Mouse (Mus musculus) lung, postnatal 25 days (tissue): Measurements from ENCODE around the gene Gm28372.
A peak's percentile ranks its signal among the peaks of the same experiment; 100 is the strongest.
"Not testable (repeated sequence)": the region's sequence is repeated elsewhere in the genome, so short reads cannot be mapped to it uniquely, and the experiment has no call there.

Experiments
- DNase-seq: peaks from one replicate; pipeline ENCODE4 v3.0.0; 2022; ENCODE audit warnings: low spot score

Gene Gm28372

DNA sequence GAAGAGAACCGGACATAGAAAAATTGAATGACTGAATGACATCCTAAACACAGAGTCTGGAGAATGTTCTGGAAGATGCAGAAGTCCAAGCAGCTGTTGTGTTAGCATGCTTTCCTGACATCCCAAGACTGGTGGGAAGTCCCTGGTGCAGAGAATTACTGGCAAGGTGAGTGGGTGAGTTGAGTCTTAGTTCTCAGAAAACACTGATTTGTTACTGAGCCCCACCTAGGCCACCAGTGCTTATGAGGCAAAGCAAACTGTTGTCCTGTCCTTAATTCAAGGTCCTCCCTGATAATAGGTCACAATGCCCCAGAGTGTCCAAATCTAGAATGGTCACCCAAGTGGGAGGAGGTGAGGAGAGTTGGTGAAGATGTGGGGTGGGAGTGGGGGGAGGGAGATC lies at the start of gene Gm28372, which contains the start of gene 1700020A23Rik:
Gene Gm28372, plus strand, starts transcription at position 301 of the 400 bp plus-strand sequence.
Gene 1700020A23Rik, plus strand, starts transcription at position 321 of the 400 bp plus-strand sequence.
- no peak for DNase-seq

DNA sequence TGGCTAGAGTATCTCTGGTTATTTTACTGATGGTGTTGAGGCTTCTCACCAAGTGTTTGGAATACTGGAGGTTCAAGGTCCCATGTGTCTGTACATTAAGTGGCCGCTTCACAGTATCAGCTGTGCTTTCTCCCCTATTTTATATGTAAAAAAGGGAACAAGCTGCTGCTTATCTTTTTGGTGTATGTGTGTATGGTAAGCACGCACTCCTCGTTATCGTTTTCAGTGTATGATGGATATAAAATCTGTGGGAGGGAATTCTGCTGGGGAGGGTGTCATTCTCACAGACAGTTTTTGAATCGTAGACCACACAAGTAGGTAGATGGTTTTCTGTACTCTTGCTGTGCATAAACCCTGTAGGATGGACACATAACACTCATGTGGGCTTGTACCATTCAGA lies 47.5 kb upstream of the Gm28372 start:
- DNase-seq: no peak

- no peak for DNase-seq
These were observed 46.2 kb upstream of the Gm28372 start for GRCm38 (mm10) chr2:130358852-130359251.

DNA sequence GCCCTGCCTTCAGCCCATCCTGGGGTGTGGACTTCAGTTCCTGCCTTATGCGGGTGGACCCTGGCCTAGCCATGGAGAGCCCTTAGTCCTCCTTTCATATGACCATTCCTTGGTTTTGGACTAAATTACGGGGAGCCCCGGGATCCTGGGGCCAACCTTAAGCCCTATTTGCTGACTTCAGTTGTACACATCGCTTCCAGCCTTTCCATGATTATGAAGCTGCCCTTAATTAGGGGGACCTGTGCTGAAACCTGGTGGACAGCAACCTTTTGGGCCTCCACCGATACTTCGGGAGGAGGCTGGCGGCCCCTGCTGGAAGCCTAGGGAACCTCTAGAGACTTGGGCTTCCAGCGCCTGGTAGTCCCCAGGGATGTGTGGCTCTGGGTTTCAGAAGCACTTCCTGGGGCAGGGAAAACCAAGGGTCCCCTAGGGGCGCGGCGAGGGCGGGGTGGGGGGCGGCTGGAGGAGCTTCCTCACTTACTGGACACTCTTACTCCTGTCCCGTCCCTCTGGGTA lies 42.5 kb upstream of the Gm28372 start:
- no peak for DNase-seq

- no peak for DNase-seq
These were observed 39.6 kb upstream of the Gm28372 start for GRCm38 (mm10) chr2:130365211-130366094.

- peak; percentile 8 for DNase-seq
These were observed 37.7 kb upstream of the Gm28372 start for GRCm38 (mm10) chr2:130367386-130367785.

GRCm38 (mm10) chr2:130373026-130373425 lies 32.0 kb upstream of the Gm28372 start:
- not testable (repeated sequence) for DNase-seq

DNA sequence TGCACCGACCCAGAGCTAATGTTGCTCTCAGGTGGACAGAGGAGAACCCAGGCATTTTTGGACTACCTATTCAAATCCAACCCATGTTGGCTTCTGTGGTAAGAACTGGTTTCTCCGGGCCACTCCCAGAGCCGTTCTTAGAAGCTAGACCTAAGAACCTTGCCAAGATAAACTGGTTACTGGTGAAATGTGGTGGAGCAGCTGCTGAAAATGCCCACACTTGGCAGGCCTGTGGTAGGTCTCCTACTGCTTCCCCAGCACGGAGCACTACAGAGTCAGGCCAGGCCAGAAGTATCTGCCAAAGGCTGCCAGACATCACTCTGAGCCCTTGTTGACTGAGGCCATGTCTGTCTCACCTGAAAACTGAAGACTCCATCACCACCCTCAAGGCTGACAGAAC lies 30.1 kb upstream of the Gm28372 start:
- peak; percentile 17 for DNase-seq

- no peak for DNase-seq
These were observed 21.8 kb upstream of the Gm28372 start for GRCm38 (mm10) chr2:130383205-130383604.

- no peak for DNase-seq
These were observed 21.1 kb upstream of the Gm28372 start for GRCm38 (mm10) chr2:130383895-130384294.

DNA sequence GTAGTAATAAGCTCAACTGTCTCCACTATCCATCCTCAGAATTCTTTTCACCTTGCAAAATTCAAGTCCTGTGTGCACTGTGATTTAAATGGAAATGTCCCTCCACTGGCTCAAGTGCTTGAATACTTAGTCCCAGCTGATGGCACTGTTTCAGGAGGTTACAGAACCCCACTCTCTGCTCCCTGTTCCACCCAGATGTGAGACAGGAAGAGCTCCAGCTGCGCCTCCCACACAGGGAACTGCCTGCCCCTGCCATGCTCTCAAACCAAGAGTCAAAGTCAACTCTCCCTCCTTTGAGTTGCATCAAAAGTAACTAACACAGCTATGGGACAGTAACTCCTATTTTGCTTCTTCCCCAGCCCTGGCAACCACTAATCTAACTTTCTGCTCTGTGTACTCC lies 18.8 kb upstream of the Gm28372 start:
- DNase-seq: peak; percentile 14

GRCm38 (mm10) chr2:130388796-130389195 lies 16.2 kb upstream of the Gm28372 start:
- DNase-seq: no peak

GRCm38 (mm10) chr2:130390993-130391625 lies 13.9 kb upstream of the Gm28372 start:
- no peak for DNase-seq

- no peak for DNase-seq
These were observed 12.2 kb upstream of the Gm28372 start for GRCm38 (mm10) chr2:130392836-130393235.

DNA sequence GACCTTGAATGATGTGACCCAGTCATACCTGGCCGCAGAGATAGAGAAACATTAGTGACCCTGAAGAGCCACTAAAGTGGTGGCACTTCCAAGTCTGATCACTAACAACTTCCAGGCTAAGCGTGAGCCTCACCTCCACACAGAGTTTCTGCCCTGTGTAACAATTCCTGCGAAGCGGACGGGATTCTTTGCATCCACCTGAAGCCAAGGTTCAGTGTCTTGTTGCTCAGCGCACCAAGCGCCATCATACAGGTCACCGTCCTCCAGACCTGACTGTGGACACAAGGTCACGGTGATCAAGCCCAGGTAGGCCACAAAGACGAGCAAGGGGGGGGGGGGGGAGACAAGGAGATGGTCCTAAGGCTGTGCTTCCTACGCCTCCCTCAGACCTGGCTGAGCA lies 9.3 kb upstream of the Gm28372 start:
- DNase-seq: no peak

GRCm38 (mm10) chr2:130397186-130397985 lies 7.7 kb upstream of the Gm28372 start, which contains the start of gene Cpxm1:
Gene Cpxm1 (minus strand): TSS chr2:130397574.
- DNase-seq: no peak

- DNase-seq: peak; percentile 16
These were observed 6.9 kb upstream of the Gm28372 start for GRCm38 (mm10) chr2:130398091-130398490.

- no peak for DNase-seq
These were observed 5.0 kb upstream of the Gm28372 start for GRCm38 (mm10) chr2:130400046-130400445.

DNA sequence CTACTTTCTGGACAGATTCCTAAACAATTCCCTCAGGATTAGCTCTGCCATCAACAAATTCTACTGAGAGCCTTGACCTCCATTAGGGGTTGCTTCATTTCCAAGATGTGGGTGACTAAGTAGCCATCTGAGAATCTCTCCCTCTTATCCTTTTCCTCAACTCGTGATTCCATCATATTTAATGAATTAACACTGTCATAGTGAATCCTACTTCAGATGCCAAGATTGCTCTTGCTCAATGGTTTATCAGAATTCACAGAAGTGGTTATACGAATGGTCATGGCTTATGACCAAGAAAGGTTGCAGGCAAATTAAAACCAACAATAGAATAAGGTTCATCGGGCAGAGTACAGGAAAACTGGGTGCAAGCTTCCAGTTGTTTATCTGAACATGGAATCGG lies 3.1 kb upstream of the Gm28372 start:
- no peak for DNase-seq

GRCm38 (mm10) chr2:130406178-130406577 lies 1.1 kb downstream of the Gm28372 start, which contains the start of gene Tmem239:
Gene Tmem239 (plus strand): TSS chr2:130406478.
- DNase-seq: no peak

- no peak for DNase-seq
These were observed 3.2 kb downstream of the Gm28372 start for GRCm38 (mm10) chr2:130408194-130408593.
